Mouse (Mus musculus) kidney, adult 2 months (tissue): ENCODE measurements at regions not wholly inside any gene's neighbourhood (a gene's known extent, or its start where the extent isn't known, plus 50 kb on each side); places are given as distances from the start of the nearest gene placed in this dataset.

Experiments used
- CTCF ChIP-seq: fragments of 200-500 bp; conservative IDR thresholded peaks from 2 replicates; pipeline ENCODE4 v1.5.1; 2011; ENCODE audit warnings: low read depth, mild to moderate bottlenecking, control low read depth, low read length, moderate library complexity, mixed read lengths; ENCODE audit not compliant: insufficient read depth, insufficient read length
- POLR2A ChIP-seq: fragments of 200-500 bp; IDR thresholded peaks from one replicate; pipeline ENCODE4 v1.6.1; 2011; ENCODE audit warnings: low read depth, low read length, control low read depth

- TF ChIP-seq CTCF (no peak), POLR2A (no peak)
Observed at GRCm38 (mm10) chr4:53227771-53228170, 68.1 kb upstream of the Abca1 start.
